In genomic region chr10:117632394-117632793, GRCm38 (mm10) we compare ENCODE assay signal across 27 mouse cellular contexts. TPM values are rescaled to one million over a fixed set of nuclear protein-coding genes. Genes with fewer than 3 reads are reported as not detected.
"Had no signal": no experiment of that assay in that cellular context is flagged by ENCODE, and none has a peak within 500 bp of the region (broad histone marks: within the 10 kb centered on the region; RNA-seq: fewer than 3 reads in every experiment).

No protein-coding gene starts in this region.

- H3K9me3 ChIP-seq: embryonic facial prominence, embryonic 10.5 days; embryonic facial prominence, embryonic 12.5 days; embryonic facial prominence, embryonic 13.5 days; embryonic facial prominence, embryonic 15.5 days; forebrain, embryonic 10.5 days; forebrain, embryonic 12.5 days; forebrain, embryonic 13.5 days; forebrain, embryonic 15.5 days had no signal

- H3K4me3 ChIP-seq: embryonic facial prominence, embryonic 10.5 days; embryonic facial prominence, embryonic 12.5 days; embryonic facial prominence, embryonic 13.5 days; embryonic facial prominence, embryonic 15.5 days; erythroblast, embryonic 14.5 days; forebrain, embryonic 10.5 days; forebrain, embryonic 12.5 days; forebrain, embryonic 13.5 days; forebrain, embryonic 15.5 days; gastrocnemius, adult 2 months; heart, adult 2 months had no signal

- H3K27ac ChIP-seq: embryonic facial prominence, embryonic 10.5 days; embryonic facial prominence, embryonic 12.5 days; embryonic facial prominence, embryonic 13.5 days; embryonic facial prominence, embryonic 15.5 days; forebrain, embryonic 10.5 days; forebrain, embryonic 12.5 days; forebrain, embryonic 13.5 days; forebrain, embryonic 15.5 days; gastrocnemius, adult 2 months; heart, adult 2 months had no signal

- H3K36me3 ChIP-seq: embryonic facial prominence, embryonic 10.5 days; embryonic facial prominence, embryonic 12.5 days; embryonic facial prominence, embryonic 13.5 days; embryonic facial prominence, embryonic 15.5 days; forebrain, embryonic 10.5 days; forebrain, embryonic 12.5 days; forebrain, embryonic 15.5 days had no signal

- H3K9ac ChIP-seq: embryonic facial prominence, embryonic 12.5 days; embryonic facial prominence, embryonic 13.5 days; embryonic facial prominence, embryonic 15.5 days; forebrain, embryonic 12.5 days; forebrain, embryonic 13.5 days; forebrain, embryonic 15.5 days; forebrain, postnatal 0 days had no signal

- H3K4me2 ChIP-seq: embryonic facial prominence, embryonic 12.5 days; embryonic facial prominence, embryonic 13.5 days; embryonic facial prominence, embryonic 15.5 days; forebrain, embryonic 12.5 days; forebrain, embryonic 13.5 days; forebrain, embryonic 15.5 days had no signal

- ATAC-seq: forebrain, embryonic 13.5 days; forebrain, embryonic 14.5 days; forebrain, embryonic 15.5 days; forebrain, embryonic 16.5 days; forebrain, postnatal 0 days had no signal

- DNase-seq: cerebellum, adult 9-10 months; cerebellum, adult 9-11 months; cerebellum, postnatal 10 days; cerebellum, postnatal 14 days; cerebellum, postnatal 25 days; cerebellum, postnatal 36 days; embryo, embryonic 11 days; forebrain, postnatal 0 days; gastrocnemius, adult 2 months; gastrocnemius, postnatal 10 days; gastrocnemius, postnatal 14 days; gastrocnemius, postnatal 25 days; gastrocnemius, postnatal 36 days; heart, adult 11 months; heart, adult 18-20 months; heart, adult 2 months had no signal

RNA-seq across cellular contexts. Expression of gene Cpm, which starts 3.1 kb away (rescaled TPM):
- polyA plus RNA-seq: erythroblast, embryonic 14.5 days had no signal
